Mouse (Mus musculus) olfactory bulb, adult 2 months (tissue): Measurements from ENCODE around the gene Pigyl.

Experiments used
- CTCF ChIP-seq: fragments of 200-500 bp; IDR thresholded peaks from 2 replicates; pipeline ENCODE4 v1.5.1; 2012; ENCODE audit warnings: low read depth, mild to moderate bottlenecking, low read length, moderate library complexity; ENCODE audit not compliant: insufficient read depth
- POLR2A ChIP-seq: fragments of 200-500 bp; IDR thresholded peaks from 2 replicates; pipeline ENCODE4 v1.6.1; 2012; ENCODE audit warnings: mild to moderate bottlenecking, low read depth, low read length, moderate library complexity; ENCODE audit not compliant: insufficient read depth

DNA sequence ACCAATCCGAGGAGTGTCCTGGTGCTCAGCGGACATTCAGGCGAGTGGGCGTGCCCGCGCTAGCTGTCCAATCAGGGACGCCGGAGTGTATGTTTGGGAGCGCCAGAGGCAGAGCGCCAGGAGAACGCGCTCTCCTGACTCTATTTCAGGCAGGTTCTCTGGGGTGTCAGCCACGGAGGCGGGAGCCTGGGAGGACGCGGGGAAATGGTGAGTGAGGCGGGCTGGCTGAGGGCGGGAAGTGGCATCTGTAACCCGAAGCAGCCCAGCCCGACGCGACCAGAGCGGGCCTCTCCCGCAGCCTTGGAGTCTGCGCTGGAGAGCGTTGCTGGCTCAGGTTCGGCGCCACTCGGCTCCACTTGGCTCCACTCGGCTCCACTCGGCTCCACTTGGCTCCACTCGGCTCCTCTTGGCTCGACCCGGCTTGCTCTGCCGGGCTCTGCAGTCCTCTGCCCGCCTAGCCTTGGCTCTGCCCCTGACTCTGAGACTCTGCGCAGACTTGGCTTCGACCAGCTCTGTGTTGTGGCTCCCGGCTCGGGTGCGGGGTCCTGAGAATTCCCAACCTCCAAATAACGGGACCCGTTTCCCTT is 31.5 kb downstream of the Pigyl start, which contains the start of gene Zfp872:
- TF ChIP-seq CTCF (no peak), POLR2A (no peak)
